Mouse (Mus musculus) kidney, postnatal 0 days (tissue): ENCODE results near the gene Hist1h2ah. TPM values are rescaled to one million over a fixed set of nuclear protein-coding genes. Genes with fewer than 3 reads are reported as not detected.
A peak's percentile ranks its signal among the peaks of the same experiment; 100 is the strongest.

Source experiments
- ATAC-seq: fragments of 200-750 bp; cut with Nextera tagmentation; replicated peaks from 2 replicates; pipeline ENCODE4 v1.8.0; 2017; ENCODE audit warnings: low read depth, moderate number of reproducible peaks, moderate TSS enrichment, moderate library complexity; ENCODE audit not compliant: low FRiP score
- DNase-seq: peaks from one replicate; pipeline ENCODE4 v3.0.0-alpha.2; 2016; ENCODE audit warnings: low spot score
- H3K27ac ChIP-seq: fragments of 300-500 bp; sonication (generic); 2 replicates; pipeline ENCODE4 v1.5.1; 2014; ENCODE audit warnings: mild to moderate bottlenecking
- H3K27me3 ChIP-seq: fragments of 300-500 bp; sonication (generic); 2 replicates; pipeline ENCODE4 v1.6.1; 2014; ENCODE audit warnings: low read length, mixed read lengths; ENCODE audit not compliant: insufficient read depth
- H3K36me3 ChIP-seq: fragments of 300-500 bp; sonication (generic); 2 replicates; pipeline ENCODE4 v1.6.1; 2014; ENCODE audit warnings: low read length, mixed read lengths; ENCODE audit not compliant: insufficient read depth
- H3K4me1 ChIP-seq: fragments of 300-500 bp; sonication (generic); replicated peaks from 2 replicates; pipeline ENCODE4 v1.6.1; 2014; ENCODE audit warnings: antibody characterized with exemption, low read length, mixed read lengths; ENCODE audit not compliant: insufficient read depth
- H3K4me2 ChIP-seq: fragments of 300-500 bp; sonication (generic); 2 replicates; pipeline ENCODE4 v1.6.1; 2014; ENCODE audit warnings: mild to moderate bottlenecking, low read length, moderate library complexity, mixed read lengths
- H3K4me3 ChIP-seq: fragments of 300-500 bp; sonication (generic); replicated peaks from 2 replicates; pipeline ENCODE4 v1.5.1; 2014; ENCODE audit warnings: low read depth, low read length
- H3K9ac ChIP-seq: fragments of 300-500 bp; sonication (generic); 2 replicates; pipeline ENCODE4 v1.6.1; 2014; ENCODE audit warnings: low read depth, low read length
- H3K9me3 ChIP-seq: fragments of 300-500 bp; sonication (generic); replicated peaks from 2 replicates; pipeline ENCODE4 v1.6.1; 2016; ENCODE audit warnings: low read length, inconsistent platforms, mixed read lengths
- CTCF ChIP-seq: IDR thresholded peaks from 2 replicates; pipeline ENCODE4 v1.5.1; 2016; ENCODE audit warnings: antibody characterized with exemption, low read depth, mild to moderate bottlenecking, moderate library complexity
- WGBS: fragments of 180-500 bp; shearing (Covaris S2); extraction: QIAGEN DNeasy Blood & Tissue Kit; methylation state at CpG from one replicate; pipeline ENCODE4 v1.1.7; 2014; 5-methylcytosine and 5-hydroxymethylcytosine counted together
- polyA plus RNA-seq: library from polyadenylated mRNA; unstranded; fragments of >200 nt; fragmentation: Nextera tagmentation; extraction: Ambion mirVana; gene quantifications from 2 replicates; pipeline ENCODE4 v1.2.1, GENCODE M21; 2015

The Hist1h2ah gene
- polyA plus RNA-seq, 1 experiment from 2014 or later, result 4.5 TPM

DNA sequence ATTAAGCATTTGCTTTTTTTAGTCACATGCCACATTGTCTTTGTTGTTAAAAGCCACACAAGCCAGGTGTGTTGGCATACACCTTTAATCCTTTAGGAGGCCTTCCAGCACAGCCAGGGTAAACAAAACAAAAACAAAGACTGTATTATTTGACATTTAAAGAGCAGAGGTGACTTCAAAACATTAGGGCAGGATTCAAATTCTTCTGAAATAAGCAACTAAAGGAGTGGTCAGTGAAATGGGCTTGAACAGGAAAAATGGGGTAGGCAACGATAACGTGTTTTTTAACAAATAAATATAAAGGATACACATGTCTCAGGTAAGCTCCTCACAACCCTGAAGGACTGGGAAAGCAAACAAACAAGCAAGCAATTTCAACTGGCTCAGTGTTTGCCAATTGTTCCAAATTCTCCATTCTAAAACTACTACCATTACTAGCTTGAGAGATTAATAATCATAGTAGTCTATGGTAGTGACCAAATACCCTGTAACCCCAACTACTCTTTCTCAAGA, 4.6 kb upstream of the Hist1h2ah start:
- WGBS, result 8% methylated on average over 2 of the region's 2 CpGs
- peaks cover 12% of the 10 kb centered on the region; the same call in 1 of the 2 replicates for H3K4me1 ChIP-seq
- H3K4me3 ChIP-seq, result peak overlapping the region; percentile 33; the same call in 1 of the 2 replicates
- no peak for DNase-seq
- H3K27ac ChIP-seq, result no peak overlapping the region
- ATAC-seq, result no peak
- H3K9ac ChIP-seq, result no peak overlapping the region
- TF ChIP-seq CTCF, result no peak
- no peaks in the 10 kb centered on the region for H3K9me3 ChIP-seq
- no peaks in the 10 kb centered on the region for H3K36me3 ChIP-seq
- no peaks in the 10 kb centered on the region for H3K27me3 ChIP-seq
- peak overlapping the region; percentile 49 for H3K4me2 ChIP-seq

DNA sequence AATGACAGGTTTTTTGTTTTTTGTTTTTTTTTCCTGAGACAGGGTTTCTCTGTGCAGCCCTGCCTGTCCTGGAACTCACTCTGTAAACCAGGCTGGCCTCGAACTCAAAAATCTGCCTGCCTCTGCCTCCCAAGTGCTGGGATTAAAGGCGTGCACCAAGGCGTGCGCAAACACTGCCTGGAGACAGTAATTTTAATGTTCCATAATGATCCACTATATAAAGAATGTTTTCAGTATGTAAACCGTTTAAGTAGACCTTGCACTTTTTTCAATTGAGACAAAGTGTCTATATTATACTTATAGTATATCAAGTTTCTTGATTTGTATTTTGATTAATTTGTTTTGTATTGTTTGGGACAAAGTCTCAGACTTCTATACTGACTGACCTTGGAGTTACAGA, 4.0 kb upstream of the Hist1h2ah start:
- no peak overlapping the region for H3K4me2 ChIP-seq

DNA sequence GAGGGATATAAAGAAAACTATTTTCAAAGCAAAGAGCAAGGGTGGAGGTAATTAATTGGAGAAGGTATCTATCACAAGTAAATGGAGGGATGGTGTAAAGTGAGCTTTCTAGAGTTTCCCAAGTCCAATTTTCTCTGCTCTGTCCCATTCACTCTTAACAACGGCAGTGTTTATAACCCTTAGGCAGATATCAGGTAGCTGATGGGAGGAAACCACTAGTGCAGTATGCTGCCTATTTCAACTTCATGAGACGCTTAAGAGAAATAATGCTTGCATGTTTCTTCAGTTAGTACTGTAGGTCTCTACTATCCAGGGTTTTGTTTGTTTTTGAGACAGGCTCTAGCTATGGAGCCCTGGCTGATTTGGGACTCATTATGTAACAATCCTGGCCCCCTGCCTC, 2.0 kb upstream of the Hist1h2ah start:
- Histone ChIP-seq H3K36me3 (no peaks in the 10 kb centered on the region), H3K27ac (no peak overlapping the region), H3K4me1 (peaks cover 12% of the 10 kb centered on the region; the same call in 1 of the 2 replicates), H3K4me3 (no peak overlapping the region), H3K27me3 (no peaks in the 10 kb centered on the region), H3K9ac (no peak overlapping the region), H3K4me2 (no peak overlapping the region), H3K9me3 (no peaks in the 10 kb centered on the region)
- no peak for DNase-seq
- no peak for TF ChIP-seq CTCF
- ATAC-seq, result no peak
- 42% methylated on average over 2 of the region's 2 CpGs for WGBS

More for the DNA sequence above, 4.0 kb upstream of the Hist1h2ah start:
- WGBS, result 73% methylated on average over 5 of the region's 5 CpGs
- Histone ChIP-seq H3K9me3 (no peaks in the 10 kb centered on the region), H3K9ac (no peak overlapping the region), H3K27ac (no peak overlapping the region), H3K4me3 (no peak overlapping the region), H3K4me1 (peaks cover 12% of the 10 kb centered on the region; the same call in 1 of the 2 replicates), H3K27me3 (no peaks in the 10 kb centered on the region), H3K36me3 (no peaks in the 10 kb centered on the region)
- DNase-seq (no peak), ATAC-seq (no peak)
- TF ChIP-seq CTCF, result no peak

DNA sequence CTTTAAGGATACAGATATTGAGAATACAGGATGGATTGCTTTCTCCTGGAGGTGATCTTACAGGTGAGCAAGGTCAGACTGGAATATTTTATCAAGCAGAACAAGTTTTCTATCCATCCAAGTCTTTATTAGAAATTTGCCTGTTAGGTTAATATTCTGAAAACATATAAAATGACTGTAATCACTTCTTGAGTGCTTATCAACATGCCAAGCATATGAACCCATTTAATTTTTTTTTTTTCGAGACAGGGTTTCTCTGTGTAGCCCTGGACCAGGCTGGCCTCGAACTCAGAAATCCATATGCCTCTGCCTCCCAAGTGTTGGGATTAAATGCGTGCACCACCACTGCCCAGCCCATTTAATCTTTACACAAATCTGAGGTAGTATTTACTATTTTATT, 1.6 kb upstream of the Hist1h2ah start:
- DNase-seq (no peak), ATAC-seq (no peak)
- TF ChIP-seq CTCF, result no peak
- Histone ChIP-seq H3K27me3 (no peaks in the 10 kb centered on the region), H3K4me3 (no peak overlapping the region), H3K9me3 (no peaks in the 10 kb centered on the region), H3K36me3 (no peaks in the 10 kb centered on the region), H3K4me2 (peak overlapping the region; percentile 64), H3K27ac (no peak overlapping the region), H3K4me1 (peaks cover 10% of the 10 kb centered on the region; the same call in 1 of the 2 replicates), H3K9ac (no peak overlapping the region)
- 54% methylated on average over 3 of the region's 3 CpGs for WGBS

DNA sequence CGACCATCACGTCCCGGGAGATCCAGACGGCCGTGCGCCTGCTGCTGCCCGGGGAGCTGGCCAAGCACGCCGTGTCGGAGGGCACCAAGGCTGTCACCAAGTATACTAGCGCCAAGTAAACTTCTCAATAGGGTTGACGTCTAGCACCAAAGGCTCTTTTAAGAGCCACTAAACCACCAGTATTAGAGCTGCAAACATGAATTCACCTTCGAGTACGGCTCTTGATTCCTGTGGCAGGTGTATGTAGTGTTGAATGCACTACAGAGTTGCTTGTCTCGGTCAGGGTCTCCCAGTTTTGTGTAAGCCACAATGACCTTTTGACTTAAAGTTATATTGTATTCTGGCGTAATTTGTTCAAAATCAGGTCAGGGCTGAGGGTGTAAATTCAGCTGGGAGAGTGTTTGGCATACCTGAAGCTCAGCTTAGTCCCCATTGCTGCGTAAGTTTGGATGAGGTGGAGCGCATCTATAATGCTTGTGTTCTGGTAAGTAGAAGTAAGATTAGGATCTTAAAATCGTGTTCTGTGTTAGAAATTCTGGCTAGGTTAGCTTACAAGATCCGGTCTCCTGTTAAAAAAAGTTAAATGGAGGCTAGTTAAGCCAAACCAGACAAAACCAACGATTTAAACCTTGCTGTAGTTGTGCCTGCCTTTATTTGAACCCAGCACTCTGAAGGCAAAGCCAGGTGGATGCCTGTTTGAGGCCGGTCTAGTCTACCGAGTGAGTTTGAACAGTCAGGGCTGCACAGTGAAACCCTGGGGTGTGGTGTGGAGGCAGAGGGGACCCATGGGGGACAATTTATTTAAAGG, 985 bp upstream of the Hist1h2ah start:
- 3% methylated on average over 17 of the region's 23 CpGs for WGBS
- Histone ChIP-seq H3K36me3 (no peaks in the 10 kb centered on the region), H3K27ac (peak overlapping the region; percentile 48; the same call in 1 of the 2 replicates), H3K27me3 (no peaks in the 10 kb centered on the region), H3K9ac (peak overlapping the region; percentile 36; the same call in 1 of the 2 replicates), H3K4me3 (peak overlapping the region; percentile 24; the same call in 1 of the 2 replicates), H3K9me3 (no peaks in the 10 kb centered on the region), H3K4me1 (peaks cover 6% of the 10 kb centered on the region; the same call in 1 of the 2 replicates), H3K4me2 (peak overlapping the region; percentile 64)
- no peak for TF ChIP-seq CTCF
- DNase-seq (no peak), ATAC-seq (no peak; the same call in 1 of the 2 replicates)

DNA sequence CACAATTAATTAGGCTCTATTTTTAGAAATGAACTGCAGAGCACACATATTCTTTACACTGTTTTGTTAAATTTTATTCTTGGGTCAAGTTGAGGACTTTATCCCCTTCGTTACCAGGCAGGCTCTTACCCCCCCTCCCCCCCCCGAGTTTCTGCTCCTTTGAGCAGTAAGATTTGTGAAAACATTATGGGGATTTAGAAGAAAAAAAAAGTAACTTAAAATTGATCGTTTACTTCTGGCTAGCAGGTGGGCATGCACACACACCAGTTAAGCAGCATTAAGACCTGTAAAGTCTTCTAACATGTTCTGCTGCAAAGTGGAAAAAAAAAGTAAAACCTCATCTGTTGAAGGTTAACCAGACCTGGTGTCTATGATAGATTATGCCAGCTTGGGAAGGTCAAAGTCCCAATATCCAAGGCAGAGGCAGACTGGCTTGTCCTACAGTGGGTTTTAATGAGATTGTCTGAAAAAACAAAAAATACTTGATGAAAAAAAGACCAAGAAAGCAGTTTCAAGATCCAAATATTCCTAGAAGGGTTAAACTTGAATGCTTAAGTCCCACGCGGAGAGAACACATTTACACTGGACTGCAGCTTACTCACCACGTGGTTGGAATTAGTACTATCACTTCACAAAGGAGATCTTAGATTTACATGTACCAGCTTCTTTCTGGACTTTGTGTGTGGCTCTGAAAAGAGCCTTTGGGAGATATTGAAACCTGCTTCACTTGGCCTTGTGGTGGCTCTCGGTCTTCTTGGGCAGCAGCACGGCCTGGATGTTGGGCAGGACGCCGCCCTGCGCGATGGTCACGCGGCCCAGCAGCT, 713 bp downstream of the Hist1h2ah start:
- no peaks in the 10 kb centered on the region for H3K27me3 ChIP-seq
- H3K27ac ChIP-seq, result peak overlapping the region; percentile 75
- H3K9ac ChIP-seq, result peak overlapping the region; percentile 36
- no peaks in the 10 kb centered on the region for H3K36me3 ChIP-seq
- TF ChIP-seq CTCF, result no peak
- H3K9me3 ChIP-seq, result no peaks in the 10 kb centered on the region
- peaks cover 6% of the 10 kb centered on the region; the same call in 1 of the 2 replicates for H3K4me1 ChIP-seq
- WGBS, result under 1% methylated on average over 12 of the region's 14 CpGs
- peak overlapping the region; percentile 64 for H3K4me2 ChIP-seq
- DNase-seq (peak; percentile 64), ATAC-seq (peak; percentile 38)
- peak overlapping the region; percentile 37 for H3K4me3 ChIP-seq
